Mouse (Mus musculus) olfactory bulb, adult 2 months (tissue): ENCODE results near the gene Dmrt1.

Experiments
- CTCF ChIP-seq: fragments of 200-500 bp; IDR thresholded peaks from 2 replicates; pipeline ENCODE4 v1.5.1; 2012; ENCODE audit warnings: low read depth, mild to moderate bottlenecking, low read length, moderate library complexity; ENCODE audit not compliant: insufficient read depth
- POLR2A ChIP-seq: fragments of 200-500 bp; IDR thresholded peaks from 2 replicates; pipeline ENCODE4 v1.6.1; 2012; ENCODE audit warnings: mild to moderate bottlenecking, low read depth, low read length, moderate library complexity; ENCODE audit not compliant: insufficient read depth

DNA sequence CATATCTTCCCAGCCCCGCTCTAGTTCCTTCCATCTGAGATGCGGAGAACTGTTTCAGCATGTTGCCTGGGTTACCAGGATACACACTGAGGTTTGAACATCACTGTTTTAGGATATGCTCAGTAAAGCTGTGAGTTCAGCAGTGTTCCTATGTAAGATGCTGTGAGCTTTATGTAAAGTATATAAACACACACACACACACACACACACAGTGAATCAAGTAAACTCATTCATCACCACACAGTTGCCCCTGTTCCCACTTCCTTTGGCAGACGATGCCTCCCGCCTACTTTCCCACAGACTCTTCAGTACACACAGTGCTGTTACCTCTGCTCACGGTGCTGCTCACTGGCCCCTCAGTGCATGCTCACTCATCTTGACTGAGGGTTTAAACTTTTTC lies 147.1 kb downstream of the Dmrt1 start:
- TF ChIP-seq CTCF (no peak), POLR2A (no peak)
